Mouse (Mus musculus) embryonic facial prominence, embryonic 14.5 days (tissue): ENCODE results near the gene Skap1. TPM values are rescaled to one million over a fixed set of nuclear protein-coding genes. Genes with fewer than 3 reads are reported as not detected.
A peak's percentile ranks its signal among the peaks of the same experiment; 100 is the strongest.

Experiments used
- ATAC-seq: fragments of 200-750 bp; cut with Nextera tagmentation; 2 replicates; pipeline ENCODE4 v1.8.0; 2017; ENCODE audit warnings: low read depth, moderate number of reproducible peaks, moderate TSS enrichment
- DNase-seq: peaks from one replicate; pipeline ENCODE4 v3.0.0-alpha.2; 2015; ENCODE audit warnings: low spot score
- H3K27ac ChIP-seq: fragments of 300-500 bp; sonication (generic); replicated peaks from 2 replicates; pipeline ENCODE4 v1.5.1; 2014; ENCODE audit warnings: low read depth, mild to moderate bottlenecking, low read length, moderate library complexity
- H3K27me3 ChIP-seq: fragments of 300-500 bp; sonication (generic); replicated peaks from 2 replicates; pipeline ENCODE4 v1.6.1; 2014; ENCODE audit warnings: low read length; ENCODE audit not compliant: control insufficient read depth, insufficient read depth
- H3K36me3 ChIP-seq: fragments of 300-500 bp; sonication (generic); 2 replicates; pipeline ENCODE4 v1.6.1; 2014; ENCODE audit warnings: low read length, mixed read lengths; ENCODE audit not compliant: control insufficient read depth, insufficient read depth
- H3K4me1 ChIP-seq: fragments of 300-500 bp; sonication (generic); 2 replicates; pipeline ENCODE4 v1.6.1; 2014; ENCODE audit warnings: antibody characterized with exemption, low read length; ENCODE audit not compliant: control insufficient read depth, insufficient read depth
- H3K4me2 ChIP-seq: fragments of 300-500 bp; sonication (generic); 2 replicates; pipeline ENCODE4 v1.6.1; 2014; ENCODE audit warnings: low read depth, mild to moderate bottlenecking, low read length, moderate library complexity, mixed read lengths
- H3K4me3 ChIP-seq: fragments of 300-500 bp; sonication (generic); 2 replicates; pipeline ENCODE4 v1.5.1; 2014; ENCODE audit warnings: low read depth, mild to moderate bottlenecking, low read length
- H3K9ac ChIP-seq: fragments of 300-500 bp; sonication (generic); 2 replicates; pipeline ENCODE4 v1.6.1; 2014; ENCODE audit warnings: low read depth, mild to moderate bottlenecking, low read length, moderate library complexity, mixed read lengths
- H3K9me3 ChIP-seq: fragments of 300-500 bp; sonication (generic); 2 replicates; pipeline ENCODE4 v1.6.1; 2016; ENCODE audit warnings: low read length; ENCODE audit not compliant: control insufficient read depth
- WGBS: fragments of 180-500 bp; shearing (Covaris S2); extraction: QIAGEN DNeasy Blood & Tissue Kit; methylation state at CpG from one replicate; pipeline ENCODE4 v1.1.7; 2014; 5-methylcytosine and 5-hydroxymethylcytosine counted together
- polyA plus RNA-seq: library from polyadenylated mRNA; unstranded; fragments of >200 nt; fragmentation: Nextera tagmentation; extraction: Ambion mirVana; gene quantifications from 2 replicates; pipeline ENCODE4 v1.2.1, GENCODE M21; 2014

Skap1 gene
- polyA plus RNA-seq, 1 experiment from 2014 or later, result 1.5 TPM

- no peaks in the 10 kb centered on the region for H3K9me3 ChIP-seq
- H3K4me2 ChIP-seq, result no peak overlapping the region
- H3K36me3 ChIP-seq, result no peaks in the 10 kb centered on the region
- H3K27me3 ChIP-seq, result no peaks in the 10 kb centered on the region
- ATAC-seq (no peak), DNase-seq (no peak)
- H3K27ac ChIP-seq, result no peak overlapping the region
- H3K4me1 ChIP-seq, result no peaks in the 10 kb centered on the region
- H3K9ac ChIP-seq, result no peak overlapping the region
- 84% methylated on average over 2 of the region's 2 CpGs for whole genome bisulfite sequencing
- no peak overlapping the region for H3K4me3 ChIP-seq
Observed at GRCm38 (mm10) chr11:96685381-96685780, 221.0 kb downstream of the Skap1 start.

DNA sequence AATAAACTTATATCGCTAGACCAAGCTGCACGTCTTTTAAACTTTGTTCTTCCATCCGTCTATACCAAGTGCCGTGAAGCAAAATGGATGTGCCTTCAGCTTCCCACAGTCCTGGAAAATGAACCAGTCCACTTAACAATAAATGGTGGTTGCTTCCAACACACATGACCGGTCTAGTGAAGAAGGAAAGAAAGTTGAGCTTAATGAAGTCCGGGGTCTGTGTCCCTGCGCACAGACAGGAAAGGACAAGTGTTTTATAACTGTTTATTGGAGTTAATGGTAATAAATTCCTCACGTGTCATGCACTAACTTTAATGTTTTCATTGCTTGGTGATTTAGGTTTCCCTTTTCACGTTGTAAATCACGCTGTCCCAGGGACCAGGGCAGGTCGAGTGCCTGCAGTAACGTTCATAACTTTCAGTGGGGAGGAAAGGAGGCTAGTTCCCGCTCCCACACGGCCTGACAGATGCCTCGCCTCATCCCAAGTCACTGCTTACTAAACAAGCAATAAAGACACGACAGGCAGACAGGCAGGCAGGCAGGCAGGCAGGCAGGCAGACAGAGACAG lies 222.4 kb downstream of the Skap1 start:
- DNase-seq (no peak), ATAC-seq (no peak)
- no peak overlapping the region for H3K4me2 ChIP-seq
- H3K27me3 ChIP-seq, result no peaks in the 10 kb centered on the region
- no peaks in the 10 kb centered on the region for H3K4me1 ChIP-seq
- whole genome bisulfite sequencing, result 70% methylated on average over 16 of the region's 16 CpGs
- no peaks in the 10 kb centered on the region for H3K9me3 ChIP-seq
- H3K9ac ChIP-seq, result no peak overlapping the region
- no peak overlapping the region for H3K27ac ChIP-seq
- H3K36me3 ChIP-seq, result no peaks in the 10 kb centered on the region
- no peak overlapping the region for H3K4me3 ChIP-seq

GRCm38 (mm10) chr11:96692250-96692649 lies 227.9 kb downstream of the Skap1 start:
- no peak for ATAC-seq
- no peak overlapping the region for H3K4me3 ChIP-seq
- H3K4me1 ChIP-seq, result 0 out of 2 replicates have a peak, but pooled peaks cover 3% of the 10 kb centered on the region
- H3K4me2 ChIP-seq, result no peak overlapping the region
- H3K9me3 ChIP-seq, result no peaks in the 10 kb centered on the region
- no peak overlapping the region for H3K27ac ChIP-seq
- WGBS, result 79% methylated on average over 5 of the region's 5 CpGs
- H3K36me3 ChIP-seq, result no peaks in the 10 kb centered on the region
- no peaks in the 10 kb centered on the region for H3K27me3 ChIP-seq
- no peak for DNase-seq
- H3K9ac ChIP-seq, result no peak overlapping the region

GRCm38 (mm10) chr11:96693360-96693759 lies 229.0 kb downstream of the Skap1 start:
- no peak overlapping the region for H3K4me3 ChIP-seq
- no peak overlapping the region for H3K9ac ChIP-seq
- H3K4me1 ChIP-seq, result 0 out of 2 replicates have a peak, but pooled peaks cover 3% of the 10 kb centered on the region
- H3K27me3 ChIP-seq, result no peaks in the 10 kb centered on the region
- H3K36me3 ChIP-seq, result no peaks in the 10 kb centered on the region
- ATAC-seq, result no peak
- DNase-seq, result no peak
- WGBS, result 96% methylated on average over 11 of the region's 11 CpGs
- H3K4me2 ChIP-seq, result no peak overlapping the region
- H3K9me3 ChIP-seq, result no peaks in the 10 kb centered on the region
- H3K27ac ChIP-seq, result no peak overlapping the region

DNA sequence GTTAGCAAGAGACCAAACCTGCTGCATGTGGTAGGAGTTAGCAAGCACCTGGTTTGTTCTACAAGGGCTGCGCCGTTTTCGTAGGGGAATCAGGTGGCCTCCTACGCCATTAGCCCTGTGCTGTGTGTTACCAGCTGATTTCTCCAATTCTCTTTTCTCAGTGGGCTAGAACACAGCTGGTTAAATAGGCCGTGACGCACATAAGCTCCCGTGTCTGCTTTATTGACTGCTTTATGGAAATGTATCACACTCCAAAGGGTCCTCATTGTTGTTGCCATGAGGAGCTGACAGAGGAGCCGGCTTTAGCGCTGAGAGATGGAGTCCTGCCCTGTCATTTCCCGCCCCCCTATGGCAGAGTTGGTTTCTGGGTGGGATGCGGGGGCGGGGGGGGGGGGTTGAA lies 230.4 kb downstream of the Skap1 start:
- 72% methylated on average over 12 of the region's 12 CpGs for WGBS

DNA sequence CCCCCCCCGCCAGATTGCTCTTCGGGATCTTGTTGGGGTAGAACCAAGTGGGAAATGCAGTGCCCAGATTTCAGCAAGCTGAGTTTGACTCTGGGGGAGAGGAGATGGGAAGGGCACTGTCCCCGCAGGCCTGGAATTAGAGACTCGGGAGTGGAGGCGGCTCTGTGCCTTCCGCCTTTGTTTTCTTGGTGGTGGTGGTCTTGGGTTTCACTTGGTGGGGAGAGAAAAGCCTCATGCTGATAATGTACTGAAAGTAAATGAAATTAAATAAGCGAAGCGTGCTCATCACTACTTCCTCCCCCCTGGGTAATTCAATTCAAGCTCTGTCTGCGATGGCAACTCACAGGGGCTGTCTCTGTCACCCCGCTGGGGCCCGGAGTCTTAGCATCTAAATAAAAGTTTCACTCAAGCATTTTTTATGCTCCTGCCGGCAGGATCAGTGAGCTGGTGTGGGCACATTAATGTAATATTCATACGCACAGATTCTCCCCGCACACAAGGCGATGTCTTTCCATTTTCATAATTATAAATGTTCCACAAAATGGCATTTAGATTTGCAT lies 231.9 kb downstream of the Skap1 start:
- no peak for DNase-seq

More for the DNA sequence above, 230.4 kb downstream of the Skap1 start:
- Histone ChIP-seq H3K9me3 (no peaks in the 10 kb centered on the region), H3K4me2 (no peak overlapping the region), H3K27me3 (no peaks in the 10 kb centered on the region), H3K27ac (no peak overlapping the region), H3K4me1 (0 out of 2 replicates have a peak, but pooled peaks cover 3% of the 10 kb centered on the region), H3K36me3 (no peaks in the 10 kb centered on the region), H3K9ac (no peak overlapping the region), H3K4me3 (no peak overlapping the region)
- ATAC-seq, result no peak
- no peak for DNase-seq

DNA sequence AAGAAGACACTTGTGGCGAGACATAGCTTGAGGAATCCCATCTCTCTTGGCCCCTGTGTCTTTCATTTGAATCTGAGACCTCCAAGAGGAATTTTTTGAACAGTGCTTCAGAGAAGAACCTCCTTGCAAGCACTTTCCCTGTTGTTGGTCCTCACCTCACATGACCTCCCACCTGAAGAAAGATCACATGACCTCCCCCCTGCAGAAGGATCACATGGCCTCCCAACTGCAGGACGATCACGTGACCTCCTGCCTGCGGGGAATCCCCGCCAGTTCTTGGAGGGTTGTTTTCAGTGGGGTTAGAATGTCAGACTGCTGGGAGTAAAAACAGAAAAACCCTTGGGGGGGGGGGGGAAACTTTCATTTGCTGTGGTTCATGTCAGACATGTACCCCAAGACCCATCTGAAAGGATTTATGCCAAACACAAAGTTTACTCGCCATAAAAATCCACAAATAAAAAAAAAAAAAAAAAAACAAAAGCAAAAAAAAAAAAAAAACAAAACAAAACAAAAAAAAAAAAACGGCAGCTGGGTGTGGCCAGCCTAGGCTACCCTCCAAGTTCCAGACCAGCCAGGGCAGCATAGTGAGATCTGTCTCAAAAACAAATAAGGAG lies 232.6 kb downstream of the Skap1 start:
- Histone ChIP-seq H3K4me1 (0 out of 2 replicates have a peak, but pooled peaks cover 3% of the 10 kb centered on the region), H3K9me3 (no peaks in the 10 kb centered on the region), H3K27me3 (no peaks in the 10 kb centered on the region), H3K27ac (no peak overlapping the region), H3K4me2 (peak overlapping the region; percentile 19; the same call in 1 of the 2 replicates), H3K9ac (no peak overlapping the region), H3K36me3 (no peaks in the 10 kb centered on the region), H3K4me3 (no peak overlapping the region)
- no peak for ATAC-seq
- 21% methylated on average over 7 of the region's 7 CpGs for WGBS
- DNase-seq, result peak; percentile 59

More for the DNA sequence above, 231.9 kb downstream of the Skap1 start:
- Histone ChIP-seq H3K27ac (no peak overlapping the region), H3K27me3 (no peaks in the 10 kb centered on the region), H3K9me3 (no peaks in the 10 kb centered on the region), H3K9ac (no peak overlapping the region), H3K4me2 (no peak overlapping the region), H3K4me1 (0 out of 2 replicates have a peak, but pooled peaks cover 3% of the 10 kb centered on the region), H3K4me3 (no peak overlapping the region), H3K36me3 (no peaks in the 10 kb centered on the region)
- 54% methylated on average over 15 of the region's 15 CpGs for WGBS
- no peak for ATAC-seq

- 77% methylated on average over 4 of the region's 4 CpGs for WGBS
- Histone ChIP-seq H3K27me3 (no peaks in the 10 kb centered on the region), H3K36me3 (no peaks in the 10 kb centered on the region), H3K27ac (no peak overlapping the region), H3K4me1 (0 out of 2 replicates have a peak, but pooled peaks cover 3% of the 10 kb centered on the region), H3K9me3 (no peaks in the 10 kb centered on the region), H3K4me2 (no peak overlapping the region), H3K9ac (no peak overlapping the region), H3K4me3 (no peak overlapping the region)
- ATAC-seq, result no peak
- no peak for DNase-seq
Observed at GRCm38 (mm10) chr11:96697467-96697866, 233.1 kb downstream of the Skap1 start.
